Mouse (Mus musculus) embryo, embryonic 10.5 days (tissue): ENCODE data around the gene Nat8f1.
"Not testable (repeated sequence)": the region's sequence is repeated elsewhere in the genome, so short reads cannot be mapped to it uniquely, and the experiment has no call there.

Experiments
- DNase-seq: peaks from one replicate; pipeline ENCODE4 v3.0.0-alpha.2; 2015; ENCODE audit warnings: low spot score

The Nat8f1 gene

GRCm38 (mm10) chr6:85906911-85907351 lies 8.6 kb downstream of the Nat8f1 start:
- not testable (repeated sequence) for DNase-seq

- DNase-seq = peak; percentile 45
Observed at GRCm38 (mm10) chr6:85904642-85905061, 10.8 kb downstream of the Nat8f1 start, which contains the start of gene Nat8f4. Nat8f4 (minus strand) TSS chr6:85904884.

GRCm38 (mm10) chr6:85902303-85902702 lies 13.2 kb downstream of the Nat8f1 start:
- no peak for DNase-seq

- DNase-seq = not testable (repeated sequence)
Observed at GRCm38 (mm10) chr6:85898596-85899475, 16.7 kb downstream of the Nat8f1 start.

GRCm38 (mm10) chr6:85895061-85895648 lies 20.3 kb downstream of the Nat8f1 start:
- DNase-seq = not testable (repeated sequence)

- no peak for DNase-seq
Observed at GRCm38 (mm10) chr6:85888961-85889360, 26.5 kb downstream of the Nat8f1 start.

- DNase-seq = no peak
Observed at GRCm38 (mm10) chr6:85884311-85884710, 31.2 kb downstream of the Nat8f1 start.

GRCm38 (mm10) chr6:85883246-85883645 lies 32.2 kb downstream of the Nat8f1 start:
- not testable (repeated sequence) for DNase-seq

- DNase-seq = not testable (repeated sequence)
Observed at GRCm38 (mm10) chr6:85869006-85869405, 46.5 kb downstream of the Nat8f1 start, which contains the start of gene Nat8f2. Nat8f2 (minus strand) TSS chr6:85869158.

GRCm38 (mm10) chr6:85867726-85868690 lies 47.5 kb downstream of the Nat8f1 start:
- DNase-seq = no peak

- DNase-seq = not testable (repeated sequence)
Observed at GRCm38 (mm10) chr6:85866995-85867394, 48.5 kb downstream of the Nat8f1 start.

- DNase-seq = not testable (repeated sequence)
Observed at GRCm38 (mm10) chr6:85866166-85866565, 49.3 kb downstream of the Nat8f1 start.

- DNase-seq = not testable (repeated sequence)
Observed at GRCm38 (mm10) chr6:85864900-85865639, 50.4 kb downstream of the Nat8f1 start.

- DNase-seq = no peak
Observed at GRCm38 (mm10) chr6:85863840-85864239, 51.6 kb downstream of the Nat8f1 start.

GRCm38 (mm10) chr6:85863136-85863535 lies 52.4 kb downstream of the Nat8f1 start:
- DNase-seq = no peak

- DNase-seq = no peak
Observed at GRCm38 (mm10) chr6:85862565-85862964, 52.9 kb downstream of the Nat8f1 start.

GRCm38 (mm10) chr6:85861247-85861646 lies 54.2 kb downstream of the Nat8f1 start:
- no peak for DNase-seq
